Mouse (Mus musculus) telencephalon, adult 2 months (tissue): ENCODE data around the gene Abcb9.

Experiments
- DNase-seq: peaks from one replicate; pipeline ENCODE4 v3.0.0-alpha.2; 2011; ENCODE audit warnings: low read depth, low spot score

Abcb9 gene

DNA sequence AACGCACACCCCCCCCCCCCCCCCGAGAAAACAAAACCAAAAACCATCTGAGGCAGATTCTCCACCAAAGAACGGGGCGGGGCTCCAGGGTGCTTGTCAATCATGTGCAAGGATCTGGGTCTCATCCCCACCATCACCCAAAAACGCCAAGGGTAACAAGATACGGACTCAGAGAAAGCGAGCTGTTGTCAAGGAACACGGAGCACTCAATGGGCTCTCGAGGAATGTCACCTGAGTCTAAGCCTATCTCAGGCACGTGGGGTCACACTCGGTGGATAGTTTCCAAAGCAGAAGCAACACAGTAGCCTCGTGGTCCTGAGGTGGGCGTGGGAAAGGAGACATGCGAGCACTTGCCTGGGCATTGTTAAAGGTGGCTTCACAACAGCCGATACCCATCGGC is 81.9 kb downstream of the Abcb9 start:
- DNase-seq: no peak

- no peak for DNase-seq
Measured at GRCm38 (mm10) chr5:124012885-124013284, 82.7 kb downstream of the Abcb9 start.

- DNase-seq: no peak
Measured at GRCm38 (mm10) chr5:124011927-124012326, 83.7 kb downstream of the Abcb9 start.
